Comparison of ENCODE assay signal across 20 mouse cellular contexts in genomic region chr7:45193406-45193805, GRCm38 (mm10). TPM values are rescaled to one million over a fixed set of nuclear protein-coding genes. Genes with fewer than 3 reads are reported as not detected.
DNase-seq lines count a peak whose midpoint lies in the region; ATAC-seq and TF ChIP-seq lines count a peak whose summit lies in the region.
"Had no signal": no experiment of that assay in that cellular context is flagged by ENCODE, and none has a peak within 500 bp of the region (broad histone marks: within the 10 kb centered on the region; RNA-seq: fewer than 3 reads in every experiment).

No protein-coding gene starts in this region.

- no peak overlapping the region for H3K27ac ChIP-seq in kidney, postnatal 0 days
- no peak overlapping the region for H3K27ac ChIP-seq in kidney, embryonic 15.5 days
- H3K27ac ChIP-seq: forebrain, embryonic 13.5 days; hindbrain, embryonic 15.5 days; macrophage had no signal

- no peak for ATAC-seq in kidney, postnatal 0 days (replicated peaks; ENCODE audit: low FRiP score, low read depth)
- no peak for ATAC-seq in kidney, embryonic 15.5 days (replicated peaks; ENCODE audit: low FRiP score)
- ATAC-seq: forebrain, embryonic 13.5 days had no signal

- no peaks in the 10 kb centered on the region for H3K36me3 ChIP-seq in kidney, postnatal 0 days (ENCODE audit: insufficient read depth, low read length)
- no peaks in the 10 kb centered on the region for H3K36me3 ChIP-seq in kidney, embryonic 15.5 days
- no peaks in the 10 kb centered on the region for H3K36me3 ChIP-seq in E14TG2a.4 (ENCODE audit: insufficient read depth, low read length)
- H3K36me3 ChIP-seq: hindbrain, embryonic 15.5 days had no signal

- WGBS in kidney, postnatal 0 days: 53% methylated on average over 5 of the region's 5 CpGs
- WGBS in kidney, embryonic 15.5 days: 56% methylated on average over 5 of the region's 5 CpGs

- 0 out of 2 replicates have a peak, but pooled peaks cover 3% of the 10 kb centered on the region for H3K27me3 ChIP-seq in kidney, postnatal 0 days (ENCODE audit: insufficient read depth, low read length)
- H3K27me3 ChIP-seq in kidney, embryonic 15.5 days: peaks cover 41% of the 10 kb centered on the region
- H3K27me3 ChIP-seq in E14TG2a.4 (ENCODE audit: insufficient read depth, low read length): peaks cover 32% of the 10 kb centered on the region

- no peak overlapping the region for H3K9ac ChIP-seq in kidney, postnatal 0 days (ENCODE audit: low read depth, low read length)
- H3K9ac ChIP-seq in kidney, embryonic 15.5 days: no peak overlapping the region
- H3K9ac ChIP-seq: forebrain, embryonic 13.5 days; hindbrain, embryonic 15.5 days had no signal

- H3K4me2 ChIP-seq in kidney, postnatal 0 days (ENCODE audit: low read length): no peak overlapping the region
- no peak overlapping the region for H3K4me2 ChIP-seq in kidney, embryonic 15.5 days
- H3K4me2 ChIP-seq: forebrain, embryonic 13.5 days; hindbrain, embryonic 15.5 days had no signal

- no peaks in the 10 kb centered on the region for H3K9me3 ChIP-seq in kidney, postnatal 0 days (replicated peaks; ENCODE audit: low read length)
- no peaks in the 10 kb centered on the region for H3K9me3 ChIP-seq in kidney, embryonic 15.5 days (replicated peaks)
- H3K9me3 ChIP-seq in E14TG2a.4 (ENCODE audit: low read length): no peaks in the 10 kb centered on the region
- H3K9me3 ChIP-seq: forebrain, embryonic 13.5 days; hindbrain, embryonic 15.5 days had no signal

- DNase-seq in kidney, postnatal 0 days (ENCODE audit: low spot score): no peak
- DNase-seq in 3T3-L1 (ENCODE audit: low read depth, low spot score): peak; percentile 12
- peak; percentile 52 to 59 for DNase-seq in cerebellum, postnatal 36 days
- DNase-seq in adrenal gland, adult 2 months: no peak
- no peak for DNase-seq in kidney, postnatal 10 days
- DNase-seq: adrenal gland, postnatal 10 days; gastrocnemius, postnatal 10 days; kidney, postnatal 14 days; layer of hippocampus, postnatal 36 days; right cerebral cortex, postnatal 4 days; thymus, postnatal 25 days had no signal

- TF ChIP-seq CTCF in kidney, postnatal 0 days (IDR thresholded peaks at IDR 0.05; ENCODE audit: low read depth): peak; percentile 38; the same call in 1 of the 2 replicates
- 0 out of 2 replicates have a peak, but pooled peaks have one; percentile 3 for TF ChIP-seq CTCF in E14TG2a.4 (conservative IDR thresholded peaks at IDR 0.05; ENCODE audit: low read length)

- H3K4me1 ChIP-seq in kidney, postnatal 0 days (replicated peaks; ENCODE audit: insufficient read depth, low read length): peaks cover 11% of the 10 kb centered on the region
- peaks cover 29% of the 10 kb centered on the region for H3K4me1 ChIP-seq in kidney, embryonic 15.5 days
- H3K4me1 ChIP-seq in E14TG2a.4 (replicated peaks; ENCODE audit: low read depth, low read length): peaks cover 86% of the 10 kb centered on the region

- no peak overlapping the region for H3K4me3 ChIP-seq in kidney, postnatal 0 days (replicated peaks; ENCODE audit: low read depth, low read length)
- H3K4me3 ChIP-seq in kidney, embryonic 15.5 days (replicated peaks): no peak overlapping the region
- peak overlapping the region; percentile 39; the same call in 1 of the 2 replicates for H3K4me3 ChIP-seq in E14TG2a.4 (replicated peaks; ENCODE audit: low read length)
- H3K4me3 ChIP-seq: forebrain, embryonic 13.5 days; hindbrain, embryonic 15.5 days had no signal

RNA-seq across cellular contexts. Expression of gene Ccdc155, which starts 11.3 kb away (rescaled TPM):
- 0.36 and 0.43 TPM in 2 replicates for polyA plus RNA-seq in kidney, postnatal 0 days (2015; fragmentation: Nextera tagmentation; extraction: Ambion mirVana)
- polyA plus RNA-seq in kidney, embryonic 15.5 days (2015; fragmentation: Nextera tagmentation; extraction: Ambion mirVana): 0.78 and 1.1 TPM in 2 replicates
- under 1 TPM in 1 of 2 experiments, not detected in 1; 0.14 TPM for total RNA-seq in adrenal gland, adult 2 months (2021)
- 0.30 TPM in 2 replicates for polyA plus RNA-seq in adrenal gland, adult 2 months (2012; rRNA removed)
- total RNA-seq: liver, adult 2 months had no signal
- polyA plus RNA-seq: liver, adult 2 months; macrophage had no signal

RNA-seq across cellular contexts. Expression of gene Pth2, which starts 12.6 kb away (rescaled TPM):
- not detected in 2 replicates for polyA plus RNA-seq in kidney, postnatal 0 days (2015; fragmentation: Nextera tagmentation; extraction: Ambion mirVana)
- polyA plus RNA-seq in kidney, embryonic 15.5 days (2015; fragmentation: Nextera tagmentation; extraction: Ambion mirVana): not detected in 2 replicates
- total RNA-seq in adrenal gland, adult 2 months (2021): not detected
- not detected in 2 replicates for polyA plus RNA-seq in adrenal gland, adult 2 months (2012; rRNA removed)
- total RNA-seq: adrenal gland, postnatal 10 days; gastrocnemius, postnatal 10 days; layer of hippocampus, postnatal 36 days; liver, adult 2 months had no signal
- polyA plus RNA-seq: embryonic facial prominence, embryonic 14.5 days; forebrain, embryonic 13.5 days; liver, adult 2 months; macrophage; stomach, embryonic 14.5 days had no signal

RNA-seq across cellular contexts. Expression of gene Gfy, which starts 14.0 kb away (rescaled TPM):
- not detected in 2 replicates for polyA plus RNA-seq in kidney, postnatal 0 days (2015; fragmentation: Nextera tagmentation; extraction: Ambion mirVana)
- not detected in 2 replicates for polyA plus RNA-seq in kidney, embryonic 15.5 days (2015; fragmentation: Nextera tagmentation; extraction: Ambion mirVana)
- total RNA-seq in adrenal gland, adult 2 months (2021): not detected
- not detected in 2 replicates for polyA plus RNA-seq in adrenal gland, adult 2 months (2012; rRNA removed)
- total RNA-seq: adrenal gland, postnatal 10 days; liver, adult 2 months had no signal
- polyA plus RNA-seq: forebrain, embryonic 13.5 days; heart, embryonic 14.5 days; hindbrain, embryonic 15.5 days; liver, adult 2 months; macrophage; stomach, embryonic 14.5 days had no signal

RNA-seq across cellular contexts. Expression of gene Dkkl1, which starts 18.5 kb away (rescaled TPM):
- 0.47 and 1.3 TPM in 2 replicates for polyA plus RNA-seq in kidney, postnatal 0 days (2015; fragmentation: Nextera tagmentation; extraction: Ambion mirVana)
- polyA plus RNA-seq in kidney, embryonic 15.5 days (2015; fragmentation: Nextera tagmentation; extraction: Ambion mirVana): 0.97 and 1.4 TPM in 2 replicates
- total RNA-seq in adrenal gland, adult 2 months (2021): not detected
- not detected in 2 replicates for polyA plus RNA-seq in adrenal gland, adult 2 months (2012; rRNA removed)
- total RNA-seq: gastrocnemius, postnatal 10 days; liver, adult 2 months had no signal
- polyA plus RNA-seq: macrophage had no signal

RNA-seq across cellular contexts. Expression of gene Tead2, which starts 22.1 kb away (rescaled TPM):
- 94.3 and 112 TPM in 2 replicates for polyA plus RNA-seq in kidney, postnatal 0 days (2015; fragmentation: Nextera tagmentation; extraction: Ambion mirVana)
- polyA plus RNA-seq in kidney, embryonic 15.5 days (2015; fragmentation: Nextera tagmentation; extraction: Ambion mirVana): 196 and 207 TPM in 2 replicates
- total RNA-seq in adrenal gland, adult 2 months (2021): 1 to 10 TPM; 8.3 to 9.2 TPM
- 12.4 and 12.6 TPM in 2 replicates for polyA plus RNA-seq in adrenal gland, adult 2 months (2012; rRNA removed)
- polyA plus RNA-seq: macrophage had no signal

Comparison
In these comparisons a context has a peak if more than half of its experiments do, and no peak if none do; other contexts are left out.
1. DNase-seq: peak in 3T3-L1 (single experiment) and cerebellum, postnatal 36 days (2 of 2); none in kidney, postnatal 0 days (single experiment), adrenal gland, adult 2 months (single experiment) and kidney, postnatal 10 days (single experiment).